Mouse (Mus musculus) stomach, embryonic 16.5 days (tissue): ENCODE results near the gene Slc24a2. TPM values are rescaled to one million over a fixed set of nuclear protein-coding genes. Genes with fewer than 3 reads are reported as not detected.

Source experiments
- ATAC-seq: fragments of 200-750 bp; cut with Nextera tagmentation; 2 replicates; pipeline ENCODE4 v1.8.0; 2017; ENCODE audit warnings: moderate number of reproducible peaks, moderate TSS enrichment; ENCODE audit not compliant: insufficient read depth, low FRiP score
- H3K27ac ChIP-seq: fragments of 300-500 bp; sonication (generic); 2 replicates; pipeline ENCODE4 v1.5.1; 2014; ENCODE audit warnings: low read length
- H3K27me3 ChIP-seq: fragments of 300-500 bp; sonication (generic); 2 replicates; pipeline ENCODE4 v1.6.1; 2014; ENCODE audit warnings: low read length, control low read depth, mixed read lengths; ENCODE audit not compliant: control insufficient read depth, insufficient read depth
- H3K36me3 ChIP-seq: fragments of 300-500 bp; sonication (generic); 2 replicates; pipeline ENCODE4 v1.6.1; 2014; ENCODE audit warnings: low read length; ENCODE audit not compliant: control insufficient read depth, insufficient read depth
- H3K4me1 ChIP-seq: fragments of 300-500 bp; sonication (generic); 2 replicates; pipeline ENCODE4 v1.6.1; 2014; ENCODE audit warnings: low read length, control low read depth, mixed read lengths; ENCODE audit not compliant: control insufficient read depth, insufficient read depth
- H3K4me2 ChIP-seq: fragments of 300-500 bp; sonication (generic); 2 replicates; pipeline ENCODE4 v1.6.1; 2014; ENCODE audit warnings: low read depth, low read length, mixed read lengths
- H3K4me3 ChIP-seq: fragments of 300-500 bp; sonication (generic); replicated peaks from 2 replicates; pipeline ENCODE4 v1.5.1; 2014; ENCODE audit warnings: mild to moderate bottlenecking, low read length
- H3K9ac ChIP-seq: fragments of 300-500 bp; sonication (generic); 2 replicates; pipeline ENCODE4 v1.6.1; 2014; ENCODE audit warnings: low read length
- H3K9me3 ChIP-seq: fragments of 300-500 bp; sonication (generic); replicated peaks from 2 replicates; pipeline ENCODE4 v1.6.1; 2016; ENCODE audit warnings: low read length, control low read depth; ENCODE audit not compliant: control insufficient read depth
- WGBS: fragments of 180-500 bp; shearing (Covaris S2); extraction: QIAGEN DNeasy Blood & Tissue Kit; methylation state at CpG from one replicate; pipeline ENCODE4 v1.1.7; 2014; 5-methylcytosine and 5-hydroxymethylcytosine counted together
- polyA plus RNA-seq: library from polyadenylated mRNA; unstranded; fragments of >200 nt; fragmentation: Nextera tagmentation; extraction: Ambion mirVana; gene quantifications from 2 replicates; pipeline ENCODE4 v1.2.1, GENCODE M21; 2015

Slc24a2 gene
- polyA plus RNA-seq, 1 experiment from 2014 or later: 0.19 TPM

DNA sequence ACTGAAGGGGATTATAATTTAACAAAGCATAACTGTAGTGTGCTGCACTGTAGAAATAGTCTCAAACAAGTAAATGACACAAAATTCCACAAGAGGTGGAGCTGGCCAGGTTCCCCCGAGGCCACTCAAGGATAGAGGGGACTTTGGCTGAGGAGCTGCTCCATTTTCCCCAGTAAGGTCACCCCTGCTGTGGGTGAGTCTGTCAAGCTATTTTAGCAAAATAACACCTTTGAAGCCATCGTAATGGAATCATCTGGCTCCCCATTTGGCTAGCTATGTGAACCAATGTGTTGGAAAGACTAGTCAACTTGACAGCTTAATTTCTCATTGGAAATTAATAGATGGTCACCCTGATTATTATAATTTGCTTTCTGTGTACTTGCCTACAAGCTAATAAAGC is 28.2 kb downstream of the Slc24a2 start:
- Histone ChIP-seq H3K4me1 (no peaks in the 10 kb centered on the region), H3K4me2 (no peak overlapping the region), H3K36me3 (no peaks in the 10 kb centered on the region), H3K9me3 (no peaks in the 10 kb centered on the region), H3K4me3 (no peak overlapping the region), H3K27ac (no peak overlapping the region), H3K27me3 (no peaks in the 10 kb centered on the region), H3K9ac (no peak overlapping the region)
- 78% methylated on average over 2 of the region's 2 CpGs for WGBS
- ATAC-seq: no peak

DNA sequence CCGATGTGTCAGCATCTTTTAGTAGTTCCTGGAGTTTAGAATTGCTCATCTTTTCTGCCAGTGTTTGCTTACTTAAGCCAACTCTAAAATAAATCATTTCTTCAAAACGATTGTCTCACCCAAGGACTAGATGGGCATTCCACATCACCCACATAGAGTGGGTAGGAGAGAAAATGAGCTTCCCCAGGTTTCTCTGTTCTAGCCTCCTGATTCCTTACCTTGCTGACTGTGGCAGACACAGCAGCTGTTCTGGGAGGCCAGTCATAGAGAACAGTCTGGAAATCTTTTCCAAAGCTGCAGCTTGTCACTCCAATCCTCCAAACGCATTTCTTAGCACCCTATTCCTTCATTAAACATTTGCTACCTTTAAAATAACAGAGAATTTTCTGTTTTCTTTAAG is 29.0 kb downstream of the Slc24a2 start:
- ATAC-seq: no peak
- H3K4me1 ChIP-seq: no peaks in the 10 kb centered on the region
- no peaks in the 10 kb centered on the region for H3K9me3 ChIP-seq
- no peaks in the 10 kb centered on the region for H3K27me3 ChIP-seq
- H3K36me3 ChIP-seq: no peaks in the 10 kb centered on the region
- H3K4me3 ChIP-seq: no peak overlapping the region
- H3K4me2 ChIP-seq: no peak overlapping the region
- WGBS: 49% methylated on average over 3 of the region's 3 CpGs
- no peak overlapping the region for H3K27ac ChIP-seq
- no peak overlapping the region for H3K9ac ChIP-seq

DNA sequence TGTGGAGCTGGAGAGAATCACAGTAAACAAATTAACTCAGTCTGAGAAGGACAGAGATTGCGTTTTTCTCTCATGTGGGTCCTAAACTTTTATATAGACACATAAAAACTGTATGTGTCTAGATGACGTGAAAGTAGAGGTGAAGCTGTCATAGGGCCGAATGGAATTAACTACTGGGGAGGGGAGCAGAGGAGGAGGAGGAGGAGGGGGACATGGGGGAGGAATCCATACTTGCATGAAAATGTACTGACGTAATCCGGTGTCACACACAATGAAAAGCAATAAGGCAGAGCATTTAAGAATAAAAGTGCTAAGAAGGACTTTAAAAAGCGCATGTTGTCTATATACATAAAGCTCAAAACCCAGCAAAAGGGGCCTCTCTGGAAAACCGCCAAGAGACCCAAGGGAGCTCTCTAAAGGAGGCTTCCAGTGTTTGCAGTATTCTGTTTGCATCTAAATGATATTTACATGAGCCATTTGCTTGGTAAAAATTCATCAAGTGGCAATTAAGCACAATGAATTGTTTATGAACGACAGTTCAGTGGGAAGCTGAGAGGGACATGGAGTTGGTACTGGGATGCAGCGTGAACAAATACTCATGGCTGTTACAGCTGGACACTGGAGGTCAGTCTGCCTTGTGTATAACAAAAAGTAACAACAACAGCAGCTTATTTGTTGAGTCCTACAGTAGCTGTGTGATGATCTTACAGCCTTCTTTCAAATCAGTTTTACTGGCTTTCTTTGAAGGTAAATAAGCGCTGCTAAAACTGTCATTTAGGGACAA is 45.9 kb downstream of the Slc24a2 start:
- no peak for ATAC-seq
- Histone ChIP-seq H3K4me1 (no peaks in the 10 kb centered on the region), H3K27ac (no peak overlapping the region), H3K9ac (no peak overlapping the region), H3K4me3 (no peak overlapping the region), H3K27me3 (no peaks in the 10 kb centered on the region), H3K4me2 (no peak overlapping the region), H3K36me3 (no peaks in the 10 kb centered on the region), H3K9me3 (no peaks in the 10 kb centered on the region)
- 67% methylated on average over 10 of the region's 10 CpGs for WGBS

DNA sequence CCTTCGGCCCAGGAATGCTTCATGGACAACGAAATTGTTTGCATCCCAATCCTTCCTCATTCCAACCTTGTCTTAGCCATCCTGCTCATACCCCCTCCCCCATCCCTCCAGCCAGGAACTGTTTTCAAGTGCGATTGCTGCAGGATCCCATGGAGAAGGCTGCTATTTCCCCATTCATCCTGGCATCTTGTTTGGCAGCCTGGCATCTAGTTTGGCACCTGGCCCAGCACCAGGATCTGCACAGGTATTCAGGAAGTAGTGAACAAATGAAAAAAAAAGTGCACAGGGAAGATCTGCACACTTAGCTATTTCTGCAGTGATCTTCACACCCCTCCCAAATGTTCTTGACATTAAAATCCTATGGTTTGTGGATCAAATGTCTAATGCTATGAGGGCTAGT is 53.2 kb downstream of the Slc24a2 start:
- WGBS: 67% methylated on average over 3 of the region's 3 CpGs
- H3K27ac ChIP-seq: no peak overlapping the region

DNA sequence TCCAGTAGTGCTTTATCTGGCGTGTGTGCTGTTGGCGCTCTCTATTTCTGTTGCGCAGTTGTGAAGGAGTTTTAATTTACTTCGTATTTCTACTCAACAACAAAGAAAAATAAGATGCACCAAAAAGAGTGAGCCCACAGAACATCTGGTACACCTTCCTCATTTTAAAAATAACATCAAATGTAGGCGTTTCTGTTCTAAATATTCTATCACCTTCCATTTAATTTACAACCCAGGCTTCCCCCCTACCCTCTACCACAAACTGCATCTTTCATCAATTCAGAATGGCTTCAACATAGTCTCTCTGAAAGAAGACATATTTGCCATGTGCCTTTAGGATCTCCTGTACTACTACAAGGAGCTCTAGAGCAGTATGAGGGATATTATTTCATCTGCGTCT is 66.3 kb downstream of the Slc24a2 start:
- no peaks in the 10 kb centered on the region for H3K4me1 ChIP-seq
- WGBS: 86% methylated on average over 6 of the region's 6 CpGs
- H3K4me3 ChIP-seq: no peak overlapping the region
- no peak for ATAC-seq
- H3K4me2 ChIP-seq: no peak overlapping the region
- no peaks in the 10 kb centered on the region for H3K9me3 ChIP-seq
- H3K9ac ChIP-seq: no peak overlapping the region
- H3K36me3 ChIP-seq: no peaks in the 10 kb centered on the region
- no peaks in the 10 kb centered on the region for H3K27me3 ChIP-seq
- no peak overlapping the region for H3K27ac ChIP-seq

More for the DNA sequence above, 53.2 kb downstream of the Slc24a2 start:
- Histone ChIP-seq H3K36me3 (no peaks in the 10 kb centered on the region), H3K9ac (no peak overlapping the region), H3K9me3 (no peaks in the 10 kb centered on the region), H3K27me3 (no peaks in the 10 kb centered on the region), H3K4me2 (no peak overlapping the region), H3K4me3 (no peak overlapping the region), H3K4me1 (no peaks in the 10 kb centered on the region)
- ATAC-seq: no peak

DNA sequence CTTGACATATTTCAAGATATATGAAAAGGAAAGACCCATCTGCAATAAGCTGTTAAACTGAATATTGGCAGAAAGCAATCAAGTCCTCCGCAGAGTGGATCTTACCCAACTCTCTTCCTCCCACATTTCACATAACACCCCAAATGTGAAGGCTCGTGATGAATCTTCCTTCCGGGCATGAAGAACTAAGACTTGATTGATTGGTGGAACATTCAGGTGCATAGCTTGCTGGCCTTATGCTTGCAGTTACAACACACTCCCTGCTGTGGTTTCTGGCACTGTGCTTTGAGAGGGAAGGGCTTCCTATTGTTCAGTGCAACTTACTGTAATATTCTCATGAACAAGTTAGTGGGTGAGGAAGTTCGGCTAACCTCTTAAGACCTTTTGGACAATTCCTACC is 72.2 kb downstream of the Slc24a2 start:
- H3K27me3 ChIP-seq: no peaks in the 10 kb centered on the region
- H3K9me3 ChIP-seq: no peaks in the 10 kb centered on the region
- no peak overlapping the region for H3K27ac ChIP-seq
- no peaks in the 10 kb centered on the region for H3K4me1 ChIP-seq
- no peak for ATAC-seq
- no peaks in the 10 kb centered on the region for H3K36me3 ChIP-seq
- no peak overlapping the region for H3K9ac ChIP-seq
- 75% methylated on average over 4 of the region's 4 CpGs for WGBS
- no peak overlapping the region for H3K4me2 ChIP-seq
- no peak overlapping the region for H3K4me3 ChIP-seq

DNA sequence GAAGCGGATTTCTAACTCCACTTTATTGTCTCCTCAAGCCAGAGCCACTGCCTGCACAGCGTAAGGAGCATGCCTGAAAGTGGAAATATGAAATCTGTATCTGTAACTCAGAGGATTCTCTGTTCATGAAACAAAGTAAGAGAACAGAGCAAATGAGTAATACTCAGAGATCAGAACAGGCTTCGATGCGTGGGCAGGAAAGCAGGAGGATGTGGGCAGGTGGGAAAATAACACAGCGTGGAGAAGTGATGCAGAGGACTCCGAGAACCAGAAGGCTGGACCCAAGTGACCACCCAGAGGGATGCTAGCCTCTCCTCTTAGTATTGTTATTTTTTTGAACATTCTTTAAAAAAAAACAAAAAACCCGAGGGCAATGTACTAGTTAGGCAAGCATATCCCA is 78.3 kb downstream of the Slc24a2 start:
- WGBS: 82% methylated on average over 7 of the region's 7 CpGs
- Histone ChIP-seq H3K4me1 (no peaks in the 10 kb centered on the region), H3K27ac (no peak overlapping the region), H3K9ac (no peak overlapping the region), H3K36me3 (no peaks in the 10 kb centered on the region), H3K4me2 (no peak overlapping the region), H3K9me3 (no peaks in the 10 kb centered on the region), H3K4me3 (no peak overlapping the region), H3K27me3 (no peaks in the 10 kb centered on the region)
- no peak for ATAC-seq

DNA sequence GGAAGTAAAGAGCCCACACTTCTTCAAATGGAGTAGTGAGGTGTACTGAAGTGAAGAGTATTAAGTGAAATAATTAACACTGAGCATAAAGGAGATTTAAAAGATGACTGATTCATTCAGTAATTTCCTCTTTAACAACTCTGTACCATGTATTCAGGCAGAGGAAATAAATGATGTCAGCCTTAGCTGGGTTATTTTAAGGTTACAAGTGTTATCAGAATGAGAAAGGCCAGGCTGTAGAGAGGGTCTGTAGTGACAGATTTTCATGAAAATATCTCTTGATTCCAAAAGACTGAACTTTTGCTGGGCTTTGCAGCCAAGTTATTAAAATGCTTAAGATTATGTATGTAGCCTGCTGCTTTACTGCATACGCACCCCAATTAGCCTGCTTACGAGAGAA is 80.7 kb downstream of the Slc24a2 start:
- ATAC-seq: no peak

DNA sequence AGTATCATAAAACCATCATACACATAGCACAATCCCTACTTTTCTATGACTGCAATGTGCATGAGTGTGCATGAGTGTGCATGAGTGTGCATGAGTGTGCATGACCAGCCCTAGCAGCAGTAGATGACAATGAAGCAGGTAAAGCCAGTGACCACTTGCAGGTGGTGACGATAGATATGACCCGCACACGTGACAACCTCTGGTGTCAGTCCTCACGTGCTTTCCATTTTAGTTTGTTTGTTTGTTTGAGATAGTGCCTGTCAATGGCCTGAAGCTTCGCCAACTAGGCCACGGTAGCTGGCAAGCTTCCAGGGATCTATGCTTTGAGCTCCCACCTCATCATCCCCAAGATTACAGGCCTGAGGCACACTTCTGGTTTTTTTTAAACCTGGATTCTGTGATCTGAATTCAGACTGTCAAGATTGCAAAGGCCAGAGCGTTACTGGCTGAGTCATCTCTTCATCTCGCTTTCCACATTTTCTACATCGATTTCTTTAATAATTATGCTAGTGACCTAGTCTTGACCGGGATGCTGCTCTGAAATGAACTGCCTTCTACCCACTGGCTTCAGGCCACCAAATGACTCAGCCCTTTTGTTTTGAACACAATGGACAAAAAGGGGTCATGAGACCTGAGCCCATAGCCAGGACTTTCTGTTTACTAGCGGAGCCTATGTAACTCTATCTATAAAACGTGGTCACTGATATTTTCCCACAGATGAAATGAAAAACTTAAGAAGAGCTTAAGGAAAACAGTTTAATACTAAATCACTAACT is 88.5 kb downstream of the Slc24a2 start:
- no peak overlapping the region for H3K27ac ChIP-seq
- 64% methylated on average over 12 of the region's 12 CpGs for WGBS
- H3K9ac ChIP-seq: no peak overlapping the region
- H3K27me3 ChIP-seq: no peaks in the 10 kb centered on the region
- no peaks in the 10 kb centered on the region for H3K4me1 ChIP-seq
- peak; percentile 40; the same call in 1 of the 2 replicates for ATAC-seq
- no peak overlapping the region for H3K4me2 ChIP-seq
- H3K4me3 ChIP-seq: no peak overlapping the region
- H3K36me3 ChIP-seq: no peaks in the 10 kb centered on the region
- no peaks in the 10 kb centered on the region for H3K9me3 ChIP-seq

More for the DNA sequence above, 80.7 kb downstream of the Slc24a2 start:
- Histone ChIP-seq H3K4me2 (no peak overlapping the region), H3K9ac (no peak overlapping the region), H3K4me1 (no peaks in the 10 kb centered on the region), H3K4me3 (no peak overlapping the region), H3K9me3 (no peaks in the 10 kb centered on the region), H3K27ac (no peak overlapping the region), H3K36me3 (no peaks in the 10 kb centered on the region), H3K27me3 (no peaks in the 10 kb centered on the region)
- 82% methylated on average over 2 of the region's 2 CpGs for WGBS
